8 mouse cellular contexts compared by ENCODE assay signal in genomic region chr2:165881585-165882431, GRCm38 (mm10). TPM values are rescaled to one million over a fixed set of nuclear protein-coding genes. Genes with fewer than 3 reads are reported as not detected.
DNase-seq lines count a peak whose midpoint lies in the region; ATAC-seq and TF ChIP-seq lines count a peak whose summit lies in the region.

No protein-coding gene starts in this region.

- peak overlapping the region; percentile 80 for H3K4me2 ChIP-seq in CH12.LX (ENCODE audit: insufficient read depth, low read depth, poor library complexity, severe bottlenecking)
- H3K4me2 ChIP-seq in hindbrain, embryonic 12.5 days (replicated peaks): peak overlapping the region; percentile 58
- peak overlapping the region; percentile 97 for H3K4me2 ChIP-seq in liver, embryonic 11.5 days

- no peak for TF ChIP-seq POLR2A in CH12.LX (IDR thresholded peaks at IDR 0.05; ENCODE audit: low read depth, low read length)

- H3K79me2 ChIP-seq in CH12.LX (replicated peaks; ENCODE audit: control insufficient read depth, extremely low read depth, insufficient read depth, poor library complexity, severe bottlenecking): peaks cover 72% of the 10 kb centered on the region

- no peak for TF ChIP-seq CTCF in CH12.LX (conservative IDR thresholded peaks at IDR 0.05 in 1 of 2, IDR thresholded peaks at IDR 0.05 in 1 of 2; ENCODE audit: low read depth in 2 of 2, low read length in 2 of 2)

- H3K9me3 ChIP-seq in CH12.LX (replicated peaks; ENCODE audit: low read length): no peaks in the 10 kb centered on the region
- no peaks in the 10 kb centered on the region for H3K9me3 ChIP-seq in hindbrain, embryonic 12.5 days (replicated peaks)
- H3K9me3 ChIP-seq in liver, embryonic 11.5 days (ENCODE audit: control insufficient read depth, low read length): no peaks in the 10 kb centered on the region

- H3K36me3 ChIP-seq in CH12.LX (replicated peaks in 1 of 2; ENCODE audit: control insufficient read depth in 1 of 2, insufficient read depth in 1 of 2, low read length in 1 of 2): peaks cover 8 to 47% of the 10 kb centered on the region in 2 experiments
- H3K36me3 ChIP-seq in hindbrain, embryonic 12.5 days: no peaks in the 10 kb centered on the region
- H3K36me3 ChIP-seq in liver, embryonic 11.5 days (ENCODE audit: control insufficient read depth, insufficient read depth, low read length): peaks cover 6% of the 10 kb centered on the region; the same call in 1 of the 2 replicates

- in situ Hi-C loops in CH12.LX (cut with MboI; ENCODE audit: low pct_ligation_motif_present, low pct_unique_long_range_greater_than_20kb, low sequenced_read_pairs): no loop called here

- TF ChIP-seq RAD21 in CH12.LX (IDR thresholded peaks at IDR 0.05; ENCODE audit: low read depth, low read length): no peak

- H3K27me3 ChIP-seq in CH12.LX (replicated peaks): no peaks in the 10 kb centered on the region
- H3K27me3 ChIP-seq in hindbrain, embryonic 12.5 days: no peaks in the 10 kb centered on the region
- no peaks in the 10 kb centered on the region for H3K27me3 ChIP-seq in liver, embryonic 11.5 days (replicated peaks; ENCODE audit: control insufficient read depth, insufficient read depth, low read length)

- H3K4me1 ChIP-seq in CH12.LX (ENCODE audit: control insufficient read depth in 1 of 2, insufficient read depth in 2 of 2): peaks cover 16 to 61% of the 10 kb centered on the region in 2 experiments
- H3K4me1 ChIP-seq in hindbrain, embryonic 12.5 days: peaks cover 97% of the 10 kb centered on the region
- peaks cover 91% of the 10 kb centered on the region for H3K4me1 ChIP-seq in liver, embryonic 11.5 days (replicated peaks; ENCODE audit: control insufficient read depth, insufficient read depth, low read length)

- no peak for TF ChIP-seq EP300 in CH12.LX (IDR thresholded peaks at IDR 0.05; ENCODE audit: low read length)

- WGBS in hindbrain, embryonic 12.5 days: 10% methylated on average over 13 of the region's 13 CpGs
- 26% methylated on average over 13 of the region's 13 CpGs for WGBS in liver, embryonic 11.5 days

- peak overlapping the region; percentile 38 for H3K27ac ChIP-seq in CH12.LX (ENCODE audit: insufficient read depth, low read depth)
- peak overlapping the region; percentile 100 for H3K27ac ChIP-seq in hindbrain, embryonic 12.5 days
- H3K27ac ChIP-seq in liver, embryonic 11.5 days (ENCODE audit: low read depth, low read length): peak overlapping the region; percentile 100

- no peak for ATAC-seq in hindbrain, embryonic 12.5 days (ENCODE audit: low FRiP score)
- ATAC-seq in liver, embryonic 11.5 days (replicated peaks; ENCODE audit: low FRiP score): no peak

- peak overlapping the region; percentile 80 for H3K9ac ChIP-seq in CH12.LX (ENCODE audit: insufficient read depth, low read depth)
- peak overlapping the region; percentile 70 for H3K9ac ChIP-seq in hindbrain, embryonic 12.5 days
- H3K9ac ChIP-seq in liver, embryonic 11.5 days (ENCODE audit: low read depth, low read length): peak overlapping the region; percentile 95

- peak overlapping the region; percentile 65 to 92 (median 81) for H3K4me3 ChIP-seq in CH12.LX (replicated peaks in 1 of 3; ENCODE audit: low read depth in 2 of 3, low read length in 2 of 3, poor library complexity in 1 of 3)
- H3K4me3 ChIP-seq in hindbrain, embryonic 12.5 days: peak overlapping the region; percentile 29
- peak overlapping the region; percentile 52 for H3K4me3 ChIP-seq in liver, embryonic 11.5 days (ENCODE audit: low read depth, low read length)

- dilution Hi-C loops in CH12.LX (cut with MboI; ENCODE audit: extremely low pct_ligation_motif_present, extremely low pct_unique_long_range_greater_than_20kb, low sequenced_read_pairs): no loop called here

- DNase-seq in CH12.LX (ENCODE audit: extremely low read depth) (no peak), NIH3T3 (ENCODE audit: low read depth) (peak; percentile 92)
- peak; percentile 95 for DNase-seq in fibroblast of lung, adult 2 months (ENCODE audit: low read depth)
- DNase-seq in liver, embryonic 11.5 days (ENCODE audit: low spot score): no peak
- DNase-seq in skeletal muscle tissue, adult 2 months (ENCODE audit: low read depth, low spot score): peak; percentile 33
- no peak for DNase-seq in testis, postnatal 14 days (ENCODE audit: low spot score)
- no peak for DNase-seq in ovary, postnatal 14 days (ENCODE audit: low spot score)

TF ChIP-seq in CH12.LX, 34 proteins besides CTCF, POLR2A, EP300 and RAD21:
- no peak for TF ChIP-seq TBP (conservative IDR thresholded peaks at IDR 0.05; ENCODE audit: low read depth, low read length)
- TF ChIP-seq CHD2 (IDR thresholded peaks at IDR 0.05; ENCODE audit: low read length): peak; percentile 47
- TF ChIP-seq MXI1 (IDR thresholded peaks at IDR 0.05; ENCODE audit: low read depth, low read length): peak; percentile 26; the same call in 1 of the 2 replicates
- TF ChIP-seq USF1 (IDR thresholded peaks at IDR 0.05; ENCODE audit: low read depth, low read length): no peak
TF ChIP-seq in CH12.LX: peak in this region for 2.

RNA-seq across cellular contexts. Expression of gene Zmynd8, which starts 17.0 kb away (rescaled TPM):
- 34.0 and 35.1 TPM in 2 replicates for total RNA-seq in CH12.LX (2012; rRNA removed)
- 29.5 and 33.6 TPM in 2 replicates for total RNA-seq in CH12.LX (2014; rRNA removed)
- polyA plus RNA-seq in CH12.LX (2012; ENCODE audit: insufficient read length, low read depth): 76.1 and 84.5 TPM in 2 replicates
- 71.8 and 72.1 TPM in 2 replicates for polyA plus RNA-seq in hindbrain, embryonic 12.5 days (2016; fragmentation: Nextera tagmentation; extraction: Ambion mirVana)
- polyA plus RNA-seq in liver, embryonic 11.5 days (2014; fragmentation: Nextera tagmentation; extraction: Ambion mirVana): 49.1 and 55.8 TPM in 2 replicates

Comparison
In these comparisons a context has a peak if more than half of its experiments do, and no peak if none do; other contexts are left out.
1. DNase-seq: peak in NIH3T3 (single experiment), fibroblast of lung, adult 2 months (single experiment) and skeletal muscle tissue, adult 2 months (single experiment); none in CH12.LX (single experiment), liver, embryonic 11.5 days (single experiment), testis, postnatal 14 days (single experiment) and ovary, postnatal 14 days (single experiment).
2. H3K27ac ChIP-seq: peak in every context shown above with its lines; median percentile 100 in hindbrain, embryonic 12.5 days; 100 in liver, embryonic 11.5 days; 38 in CH12.LX.
3. H3K4me3 ChIP-seq: peak in every context shown above with its lines; median percentile 81 in CH12.LX; 52 in liver, embryonic 11.5 days; 29 in hindbrain, embryonic 12.5 days.
4. Peak in every context shown above with its lines, with median percentiles within 50 percentile points of each other: H3K4me2 ChIP-seq and H3K9ac ChIP-seq.